Mouse (Mus musculus) yolk sac, embryonic 10.5 days (tissue): ENCODE measurements around the gene Gm17190.
A peak's percentile ranks its signal among the peaks of the same experiment; 100 is the strongest.
"Not testable (repeated sequence)": the region's sequence is repeated elsewhere in the genome, so short reads cannot be mapped to it uniquely, and the experiment has no call there.

Experiments used
- DNase-seq: peaks from one replicate; pipeline ENCODE4 v3.0.0-alpha.2; 2017; ENCODE audit warnings: low spot score

Gm17190 gene

DNA sequence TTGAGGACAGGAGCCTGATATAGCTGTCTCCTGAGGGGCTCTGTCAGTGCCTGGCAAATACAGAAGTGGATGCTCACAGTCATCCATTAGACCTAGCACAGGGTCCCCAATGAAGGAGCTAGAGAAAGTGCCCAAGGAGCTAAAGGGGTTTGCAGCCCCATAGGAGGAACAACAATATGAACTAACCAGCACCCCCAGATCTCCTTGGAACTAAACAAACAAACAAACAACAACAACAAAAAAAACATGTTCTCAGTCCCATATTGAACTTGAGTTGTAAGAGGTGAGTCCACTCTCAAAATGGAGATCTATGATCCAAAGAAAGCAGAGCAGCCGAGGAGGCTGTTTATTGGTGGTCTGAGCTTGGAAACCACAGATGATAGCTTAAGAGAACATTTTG, at the start of gene Gm17190:
TSS of gene Gm17190 (plus strand) at position 301 of the 400 bp plus-strand sequence.
- not testable (repeated sequence) for DNase-seq

DNA sequence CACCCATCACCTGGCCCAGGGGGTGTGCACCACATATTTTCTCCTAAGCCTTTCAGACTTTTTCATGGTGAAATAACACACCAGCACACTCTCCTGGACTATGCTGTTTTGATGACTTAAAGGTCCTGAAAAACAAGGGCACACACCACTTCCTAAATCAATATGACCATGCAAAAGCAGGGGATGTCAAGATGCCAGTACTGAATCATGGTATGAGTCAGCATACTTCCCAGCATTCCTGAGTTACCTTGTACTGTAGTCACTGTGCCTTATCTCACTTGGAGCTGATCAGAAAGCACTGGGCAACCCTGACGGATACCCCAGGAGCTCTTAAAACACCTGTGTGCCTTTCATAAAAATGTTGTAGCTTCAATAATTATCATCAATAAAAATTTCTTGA, 42.3 kb upstream of the Gm17190 start:
- no peak for DNase-seq

DNA sequence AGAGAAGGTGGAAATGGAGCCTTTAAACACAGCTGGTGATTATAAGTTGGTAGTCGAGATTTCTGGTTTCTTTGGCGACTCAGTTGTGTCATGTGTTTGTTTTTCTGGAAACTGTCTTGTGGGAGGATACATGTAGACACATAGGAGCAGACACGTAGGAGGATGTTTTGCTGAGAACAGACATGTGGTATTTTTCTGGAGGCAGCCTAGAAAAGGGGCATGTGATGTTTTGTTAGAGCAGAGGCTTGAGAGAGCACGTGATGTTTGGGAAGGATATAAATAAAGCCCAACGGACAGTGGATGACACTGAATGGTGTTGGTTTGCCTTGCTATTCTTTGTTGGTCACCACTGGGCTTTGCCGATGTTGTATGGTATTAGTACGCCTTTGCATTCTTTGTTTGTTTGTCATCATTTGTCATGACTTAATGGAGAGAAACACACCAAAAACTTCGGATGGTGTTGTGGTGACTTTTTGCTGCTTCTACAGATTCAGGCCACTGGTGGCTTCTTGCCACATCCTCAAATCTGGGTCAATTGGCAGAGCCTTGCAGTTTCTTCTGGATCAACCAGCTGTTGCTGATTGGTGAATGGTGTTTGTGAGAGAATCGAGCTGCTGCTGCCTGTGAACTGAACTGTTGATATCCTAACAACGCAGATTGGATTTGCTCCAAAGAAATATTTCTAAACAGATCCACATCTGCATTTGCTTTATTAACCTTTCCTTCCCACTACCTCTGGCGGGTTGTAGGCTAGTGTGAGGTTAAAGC, 41.4 kb upstream of the Gm17190 start:
- no peak for DNase-seq

DNA sequence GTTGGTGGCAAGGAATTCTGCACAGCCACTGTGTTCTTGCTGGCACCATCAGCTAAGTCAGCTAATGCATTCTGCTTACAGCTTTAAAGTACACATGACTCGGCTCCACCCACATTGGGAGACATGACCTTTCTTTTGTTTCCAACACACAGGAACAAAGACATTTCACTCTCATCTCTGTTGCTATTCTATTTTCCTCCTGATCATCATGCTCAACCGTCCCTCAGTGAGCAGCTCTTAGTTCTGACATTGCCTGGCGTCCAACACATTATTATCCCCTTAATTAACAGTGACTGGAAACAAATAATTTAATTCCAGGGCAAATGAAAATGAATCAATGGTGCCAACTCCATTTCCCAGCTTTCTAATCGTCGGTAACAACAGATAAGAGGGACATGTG, 36.5 kb upstream of the Gm17190 start:
- DNase-seq, result no peak

DNA sequence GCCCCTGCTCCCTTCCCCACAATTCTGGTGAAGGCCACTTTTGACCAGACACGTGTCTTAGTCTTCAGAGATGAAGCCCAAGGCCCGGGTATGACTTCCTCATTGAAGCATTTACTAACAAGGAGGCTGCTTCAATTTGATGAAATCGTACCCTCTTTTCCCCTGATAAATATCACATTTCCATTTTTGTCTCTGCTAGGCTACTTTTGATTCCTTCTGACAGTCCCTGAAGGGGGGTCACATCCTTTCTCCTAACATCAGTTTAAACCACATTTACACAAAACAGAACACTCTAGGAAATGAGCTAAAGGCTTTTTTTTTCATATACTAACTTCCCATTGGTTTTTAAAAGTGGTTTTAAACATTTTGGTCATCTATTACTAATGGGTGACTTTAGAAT, 29.1 kb upstream of the Gm17190 start:
- DNase-seq, result no peak

DNA sequence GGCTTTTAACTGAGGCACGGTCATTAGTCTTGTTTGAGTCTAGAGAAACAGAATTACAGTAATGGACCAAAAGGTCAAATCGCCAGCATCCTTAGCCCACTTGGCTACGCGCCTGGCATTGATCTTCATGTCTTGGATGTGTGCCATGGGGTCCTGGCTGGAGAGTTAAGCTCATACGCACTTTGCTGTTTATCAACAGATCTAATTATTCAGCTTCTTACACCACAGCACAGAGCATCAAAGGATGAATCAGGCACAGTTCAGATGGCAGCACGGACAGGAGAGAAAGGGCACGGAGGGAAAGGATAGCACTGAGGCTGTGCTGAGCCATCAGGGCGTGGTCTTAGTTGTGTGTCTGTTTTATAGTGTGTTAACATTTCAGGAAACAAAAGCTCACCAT, 8.3 kb upstream of the Gm17190 start:
- DNase-seq, result no peak

DNA sequence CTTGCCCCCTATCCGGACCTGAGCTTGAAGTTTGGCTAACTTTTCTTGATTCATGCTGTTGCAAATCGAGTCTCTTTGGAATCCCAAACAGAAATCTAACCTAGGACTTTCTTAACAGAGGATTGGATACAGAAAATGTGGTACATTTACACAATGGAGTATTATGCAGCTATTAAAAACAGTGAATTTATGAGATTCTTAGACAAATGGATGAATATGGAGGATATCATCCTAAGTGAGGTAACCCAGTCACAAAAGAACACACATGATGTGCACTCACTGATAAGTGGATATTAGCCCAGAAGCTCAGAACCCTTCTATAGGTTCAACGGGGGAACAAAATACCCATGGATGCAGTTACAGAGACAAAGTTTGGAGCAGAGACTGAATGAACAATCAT, 578 bp upstream of the Gm17190 start, which contains the start of gene Gm20075:
TSS of gene Gm20075 (minus strand) at position 101 of the 400 bp plus-strand sequence.
- DNase-seq, result not testable (repeated sequence)

DNA sequence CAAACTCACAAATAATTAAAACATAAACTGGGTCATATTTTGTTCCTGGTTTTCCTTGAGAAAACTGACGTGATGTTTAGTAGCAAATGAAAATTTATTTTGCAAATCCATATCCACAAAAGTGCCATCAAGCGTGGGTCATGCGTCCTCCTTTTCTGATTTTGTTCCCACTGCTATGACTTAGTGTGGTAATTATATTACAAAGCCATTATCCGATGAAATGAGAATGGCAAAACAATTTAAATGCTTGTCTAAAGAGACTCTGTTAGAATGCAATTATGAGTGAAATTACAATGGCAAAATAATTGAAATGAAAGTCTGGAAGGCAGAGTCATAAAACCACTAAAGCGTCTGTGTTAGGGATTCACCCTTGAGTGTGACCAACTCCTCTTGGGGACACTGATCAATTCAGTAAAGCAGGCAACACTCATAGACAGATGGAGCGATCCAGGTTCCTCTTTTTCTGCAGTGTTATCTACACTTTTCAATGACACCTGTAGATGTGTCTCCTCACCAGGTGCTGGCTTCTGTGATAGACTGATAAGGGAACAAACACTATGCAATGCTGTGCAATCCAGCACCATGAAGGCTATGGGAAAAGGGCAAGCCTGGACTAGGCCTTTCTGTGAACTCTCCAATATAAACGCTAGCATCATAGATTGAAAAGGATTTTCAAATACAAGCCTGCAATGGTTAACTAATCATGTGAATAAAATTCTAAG, 3.9 kb downstream of the Gm17190 start:
- DNase-seq, result no peak

DNA sequence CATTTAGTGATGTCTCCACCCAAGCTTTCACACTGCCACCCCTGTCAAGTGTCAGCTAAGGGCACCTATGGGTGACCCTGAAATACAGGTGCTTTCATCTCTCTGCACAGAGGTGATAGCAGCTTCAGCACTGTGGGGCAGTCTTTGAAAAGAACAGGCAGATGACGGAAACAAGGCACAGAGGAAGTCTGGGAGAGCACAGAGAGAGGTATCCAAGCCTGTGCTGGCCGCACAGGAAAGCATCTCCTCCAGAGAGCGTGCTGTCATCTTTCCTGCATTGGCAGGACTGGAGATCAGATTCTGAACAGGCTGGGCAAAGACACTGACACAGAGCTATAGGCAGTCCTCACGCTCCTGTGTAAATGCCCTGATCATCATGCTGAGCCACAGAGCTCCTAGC, 9.1 kb downstream of the Gm17190 start:
- no peak for DNase-seq

DNA sequence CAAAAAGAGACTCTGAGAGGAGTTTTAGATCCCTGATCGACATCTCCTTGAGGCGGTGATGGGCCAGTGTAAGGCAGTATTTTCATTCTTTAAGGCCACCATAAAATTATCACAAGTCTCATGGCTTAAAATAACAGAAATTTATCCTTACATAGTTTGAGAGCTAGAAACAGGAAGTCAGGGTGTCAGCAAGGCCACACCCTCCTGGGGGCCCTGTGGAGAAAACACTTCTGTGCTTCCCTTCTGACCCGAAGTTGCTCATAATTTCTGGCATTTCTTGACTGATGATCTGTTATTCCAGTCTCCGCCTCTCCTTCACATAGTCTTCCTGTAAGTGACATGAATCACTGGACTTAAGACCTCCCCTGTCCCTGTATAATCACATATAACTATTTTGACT, 24.5 kb downstream of the Gm17190 start:
- DNase-seq, result no peak

DNA sequence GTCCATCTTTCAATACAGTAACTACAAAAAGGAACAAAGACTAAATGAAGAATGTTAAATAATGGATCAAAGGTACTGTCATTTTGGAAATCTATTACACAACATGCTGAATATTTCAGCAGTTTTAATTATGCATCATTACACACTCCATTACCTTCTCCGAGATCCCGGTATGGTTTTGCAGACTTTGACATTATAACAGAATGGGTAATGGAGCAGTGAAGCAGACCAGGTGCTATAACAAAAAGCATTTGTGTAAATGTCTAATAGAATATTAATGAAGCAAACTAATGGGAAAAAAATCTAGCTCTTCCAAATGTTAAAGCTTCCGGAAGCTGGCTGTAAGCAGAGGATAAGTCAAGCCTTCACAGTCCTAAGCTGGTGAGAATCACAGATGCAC, 28.9 kb downstream of the Gm17190 start:
- DNase-seq, result no peak

DNA sequence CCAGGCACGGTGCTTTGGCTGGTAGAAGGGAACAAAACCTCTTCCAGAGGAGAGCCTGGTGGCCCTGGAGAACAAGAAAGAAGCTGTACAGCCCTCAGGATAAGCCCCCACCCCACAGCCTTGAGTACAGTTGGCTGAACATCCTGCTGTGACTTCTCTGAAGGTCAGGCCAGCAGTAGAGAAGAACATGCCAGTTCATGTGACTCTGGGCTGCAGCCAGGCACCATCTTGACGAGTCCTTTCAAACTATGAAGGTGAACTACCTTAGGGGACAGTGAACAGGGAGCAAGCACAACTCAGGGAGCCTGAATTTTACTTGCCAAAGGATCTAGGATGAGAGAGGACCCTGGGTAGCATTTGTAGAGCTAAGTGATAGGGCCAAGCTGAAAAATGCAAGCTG, 30.9 kb downstream of the Gm17190 start:
- no peak for DNase-seq

DNA sequence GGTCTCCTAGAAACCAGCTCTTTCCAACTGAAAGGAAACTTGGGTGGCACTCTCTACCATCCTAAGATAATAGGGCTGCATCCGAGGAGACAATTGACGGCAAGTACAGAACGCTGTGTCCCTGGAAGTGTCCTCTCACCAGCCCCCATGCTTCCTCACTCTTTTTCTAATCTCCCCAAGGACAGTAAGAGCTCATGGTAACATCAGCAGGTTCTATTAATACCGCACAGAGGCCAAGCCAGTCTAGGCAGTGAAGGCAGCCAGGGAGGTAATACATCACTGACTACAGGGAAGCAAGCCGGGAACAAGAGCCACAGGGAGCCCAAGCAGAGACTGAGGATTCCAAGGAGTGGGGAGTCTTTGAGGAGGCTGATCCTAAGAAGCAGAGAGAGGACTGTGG, 43.2 kb downstream of the Gm17190 start:
- DNase-seq, result no peak

DNA sequence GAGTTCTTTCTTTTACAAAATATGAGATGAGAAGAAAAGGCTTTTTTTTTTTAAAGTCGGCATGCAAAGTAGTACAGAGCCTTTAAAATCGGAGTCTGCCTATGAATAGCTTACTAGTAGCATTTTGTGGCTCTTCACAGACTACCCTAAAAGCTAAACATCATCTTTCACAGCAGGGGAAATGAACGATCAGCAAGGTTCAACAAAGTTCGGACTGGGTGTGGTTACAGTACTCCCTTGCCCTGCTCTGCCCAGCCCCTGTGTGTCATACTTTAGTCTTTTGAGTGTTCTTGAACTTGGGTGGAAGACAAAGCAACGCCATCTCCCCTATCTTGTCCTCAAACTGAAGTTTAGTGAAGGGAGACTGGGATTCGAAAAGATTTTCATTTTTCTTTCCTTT, 44.8 kb downstream of the Gm17190 start:
- no peak for DNase-seq

DNA sequence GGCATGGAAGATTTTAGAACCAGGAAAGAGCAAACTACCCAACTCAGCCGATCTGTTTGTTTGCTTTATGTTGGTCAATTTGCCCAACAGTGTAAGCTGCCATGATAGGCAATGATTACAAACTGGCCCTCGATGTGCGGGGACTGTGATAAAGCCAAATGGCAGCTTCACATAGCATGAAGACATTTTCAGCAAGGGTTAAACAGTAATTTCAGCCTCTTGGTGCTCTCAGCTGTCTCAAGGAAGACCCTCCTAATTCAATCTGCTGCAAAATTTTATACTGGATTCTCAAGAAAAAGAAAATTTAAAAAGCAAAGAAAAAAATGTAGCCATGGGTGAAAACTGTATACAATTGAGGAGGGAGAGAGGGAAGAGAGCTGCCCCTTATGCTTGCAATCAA, 47.2 kb downstream of the Gm17190 start:
- no peak for DNase-seq

DNA sequence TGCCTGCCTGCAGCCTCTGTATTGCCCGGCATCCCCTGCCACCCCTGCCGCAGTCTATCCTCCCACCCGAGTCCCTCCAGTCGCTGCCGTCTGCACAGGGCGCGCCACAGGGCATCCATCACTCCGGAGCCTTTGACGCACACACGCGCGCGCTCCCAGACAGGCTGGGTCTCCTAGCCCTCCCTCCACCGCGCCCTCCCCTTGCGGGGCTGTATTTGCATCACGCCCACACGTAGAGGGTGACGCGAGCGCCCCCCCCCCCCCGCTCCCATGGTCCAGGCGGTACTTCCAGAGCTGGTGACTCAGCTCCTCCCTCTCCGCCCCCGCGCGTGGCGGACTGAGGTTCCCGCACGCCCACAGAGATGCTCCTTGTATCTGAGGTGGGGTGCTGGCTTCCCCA, 49.2 kb downstream of the Gm17190 start:
- peak; percentile 10 for DNase-seq

DNA sequence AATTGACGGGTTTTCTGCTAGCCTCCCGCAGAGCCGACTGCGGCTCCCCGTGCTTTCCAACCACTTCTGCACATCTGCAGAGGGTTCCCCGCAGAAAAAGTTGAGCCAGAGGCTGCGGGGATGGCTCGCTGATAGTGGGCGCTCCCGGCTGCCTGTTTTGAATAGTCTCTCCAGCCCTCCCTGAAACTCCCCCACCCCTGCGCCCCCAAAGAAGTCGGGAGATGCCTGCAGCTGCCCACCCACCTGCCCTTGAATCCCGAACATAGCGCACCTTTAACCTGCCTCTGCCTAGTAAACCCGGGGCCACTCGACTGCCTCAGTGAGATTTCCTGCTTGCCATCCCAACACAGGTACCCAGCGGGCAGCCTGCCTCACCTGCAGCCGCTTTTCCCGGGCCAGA, 50.1 kb downstream of the Gm17190 start:
- DNase-seq, result no peak

DNA sequence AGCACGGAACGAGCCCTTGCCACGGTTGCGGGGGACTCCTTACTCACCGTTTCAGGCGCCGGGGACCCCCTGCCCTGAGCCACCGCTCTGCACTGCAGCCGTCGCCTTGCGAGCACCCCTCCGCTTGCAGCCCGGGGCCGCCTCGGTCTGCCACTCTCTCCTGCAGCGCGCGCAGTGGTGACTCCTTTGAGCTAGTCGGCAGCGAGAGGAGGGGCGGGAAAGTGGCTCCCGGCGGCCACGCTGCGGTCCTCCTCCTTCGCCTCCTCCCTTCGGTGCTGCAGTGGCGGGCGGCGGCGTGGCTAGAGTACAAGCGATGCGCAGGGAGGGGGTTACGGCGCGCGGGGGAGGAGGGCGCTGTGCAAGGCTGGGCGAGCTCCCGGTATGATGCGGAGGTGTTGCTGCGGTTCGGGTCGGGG, 50.6 kb downstream of the Gm17190 start, which contains the start of gene Sv2c:
TSS of gene Sv2c (minus strand) at position 177 of the 416 bp plus-strand sequence.
- DNase-seq, result peak; percentile 18
